Mouse (Mus musculus): ENCODE data around the gene Meiob.

Meiob gene

DNA sequence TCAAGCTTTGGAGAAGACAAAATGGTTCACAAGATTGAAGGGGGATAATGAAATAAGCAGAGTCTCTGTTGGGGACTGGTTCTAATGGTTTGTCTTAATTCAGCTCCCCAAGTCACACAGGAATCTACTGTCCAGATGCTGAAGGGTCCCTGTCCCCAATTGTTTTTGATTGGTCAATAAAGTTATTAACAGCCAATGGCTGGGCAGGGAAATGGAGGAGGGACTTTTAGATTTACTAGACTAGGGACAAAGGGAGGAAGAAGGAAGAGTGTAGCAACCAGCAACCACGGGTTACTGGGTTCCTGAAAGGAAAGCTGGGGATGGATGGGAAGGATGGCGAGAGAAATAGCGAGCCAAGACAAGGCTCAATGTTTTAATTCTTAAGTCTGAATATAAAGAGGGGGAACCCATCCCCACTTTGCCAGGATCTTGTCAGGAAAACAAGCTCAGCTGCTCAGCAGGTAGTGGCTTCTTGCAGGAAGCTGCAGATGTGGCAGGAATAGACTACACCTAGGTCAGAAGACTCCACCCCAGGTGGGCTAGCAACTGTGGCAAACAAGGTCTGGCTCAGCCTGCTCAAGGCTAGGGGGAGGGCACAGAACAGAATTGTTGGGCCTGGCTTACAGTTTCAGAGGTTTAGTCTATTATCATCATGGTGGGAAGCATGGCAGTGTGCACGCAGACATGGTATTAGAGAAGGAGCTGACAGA is 69.8 kb downstream of the Meiob start:
- in situ Hi-C loops (cut with MboI, MseI) = no loop called here

DNA sequence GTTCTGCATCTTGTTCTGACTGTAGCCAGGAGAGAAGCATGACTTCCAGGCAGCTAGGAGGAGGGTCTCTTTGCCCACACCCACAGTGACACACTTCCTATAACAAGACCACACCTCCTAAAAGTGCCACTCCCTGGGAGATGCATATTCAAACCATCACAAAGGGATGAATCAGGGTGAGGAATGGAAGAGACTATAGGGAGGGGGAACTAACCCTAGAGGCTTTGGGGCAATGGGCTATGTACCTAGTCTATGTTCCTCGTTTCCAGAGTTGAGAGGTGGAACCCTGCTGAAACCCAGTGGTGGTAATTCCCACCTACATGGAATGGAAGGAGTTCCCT is 70.3 kb downstream of the Meiob start:
- in situ Hi-C loops (cut with MboI, MseI) = no loop called here

DNA sequence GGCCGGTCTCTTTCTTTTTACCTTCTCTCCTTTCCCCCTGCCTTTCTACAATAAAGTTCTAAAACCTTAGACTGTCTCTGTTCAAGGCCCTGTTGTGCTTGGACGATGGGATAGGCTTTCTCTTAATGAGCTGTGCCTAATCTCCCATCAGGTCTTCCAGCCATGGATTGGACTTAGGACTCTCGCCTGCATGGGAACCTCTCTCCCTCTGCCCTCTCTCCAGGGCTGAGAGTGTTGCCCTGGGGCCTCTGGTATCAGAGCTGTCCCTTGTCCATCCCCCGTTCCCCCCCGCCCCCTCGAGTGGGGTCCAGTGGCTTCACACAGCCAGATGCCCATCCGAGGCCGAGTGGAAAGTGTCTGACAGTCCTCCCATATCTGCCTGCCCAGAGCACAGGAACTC is 70.9 kb downstream of the Meiob start:
- in situ Hi-C loops (cut with MboI, MseI) = no loop called here

DNA sequence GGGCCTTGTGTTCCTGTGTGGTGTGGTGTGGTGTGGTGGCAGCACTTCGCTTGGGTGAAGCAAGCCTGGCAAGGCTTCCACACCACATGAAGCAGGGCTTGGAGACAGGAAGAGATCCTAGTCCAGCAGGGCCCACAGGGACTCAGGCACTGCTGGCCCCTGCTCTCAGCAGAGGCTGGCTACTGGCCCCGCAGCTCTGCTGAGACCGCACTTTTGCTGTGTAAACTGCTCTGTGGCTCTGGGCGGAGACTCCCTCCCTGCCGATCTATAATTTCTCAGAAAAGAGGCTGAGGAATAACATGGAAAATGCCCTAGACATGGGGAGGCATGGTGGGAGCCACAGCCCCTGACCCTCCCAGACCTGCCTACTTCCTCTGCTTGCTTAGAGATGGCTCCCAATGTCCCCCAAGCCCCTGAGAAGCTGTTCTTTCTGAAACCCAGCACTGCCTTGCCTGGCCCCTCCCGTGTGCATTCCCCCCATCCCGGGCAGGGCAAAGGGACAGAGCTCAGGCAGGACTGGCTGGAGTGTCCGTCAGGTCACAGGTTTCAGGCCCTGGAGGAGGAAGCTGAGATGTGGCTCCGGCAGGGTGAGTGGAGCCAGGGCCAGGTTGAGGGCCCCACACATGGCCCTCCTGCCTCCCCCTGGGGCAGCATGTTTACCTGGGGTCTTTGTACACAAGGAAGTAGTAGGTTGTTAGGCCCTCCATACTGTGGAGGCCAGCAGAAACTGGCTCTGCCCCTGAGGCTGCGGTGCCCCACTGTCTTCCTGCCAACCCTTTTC is 73.4 kb downstream of the Meiob start:
- in situ Hi-C loops (cut with MboI, MseI) = no loop called here

DNA sequence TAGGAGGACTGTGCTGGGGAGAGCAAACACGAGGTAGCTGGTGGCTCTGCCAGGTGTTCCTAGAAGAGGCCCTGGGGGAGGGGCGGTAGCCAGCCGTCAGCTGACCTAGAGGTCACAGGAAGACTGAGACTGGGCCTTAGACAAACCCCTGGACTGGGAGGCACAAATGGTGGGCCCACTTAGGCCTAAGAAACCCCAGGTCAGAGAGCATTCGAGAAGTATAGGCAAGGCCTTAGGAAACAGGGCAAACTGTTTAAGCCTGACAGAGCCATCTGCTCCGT is 74.0 kb downstream of the Meiob start:
- in situ Hi-C loops (cut with MboI, MseI) = no loop called here

DNA sequence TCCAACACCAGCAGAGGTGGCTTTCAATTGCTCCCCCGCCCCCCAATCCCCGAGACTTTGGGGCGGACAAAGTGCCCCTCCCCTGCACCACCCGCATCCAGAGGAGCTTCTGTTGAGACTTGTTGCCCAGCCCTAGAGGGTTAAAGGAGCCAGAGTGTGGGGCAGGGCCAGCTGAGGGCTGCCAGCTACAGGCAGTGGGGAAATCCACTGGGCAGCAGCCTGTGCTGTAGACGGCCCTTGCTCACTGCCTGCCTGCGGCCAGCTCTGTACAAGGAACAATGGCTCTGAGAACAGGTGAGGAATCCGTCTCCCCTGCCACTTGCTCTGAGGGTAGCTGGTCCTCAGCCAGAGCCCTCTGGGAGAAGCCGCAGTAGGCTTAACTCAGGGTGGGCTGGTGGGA is 74.4 kb downstream of the Meiob start:
- in situ Hi-C loops (cut with MboI, MseI) = no loop called here

DNA sequence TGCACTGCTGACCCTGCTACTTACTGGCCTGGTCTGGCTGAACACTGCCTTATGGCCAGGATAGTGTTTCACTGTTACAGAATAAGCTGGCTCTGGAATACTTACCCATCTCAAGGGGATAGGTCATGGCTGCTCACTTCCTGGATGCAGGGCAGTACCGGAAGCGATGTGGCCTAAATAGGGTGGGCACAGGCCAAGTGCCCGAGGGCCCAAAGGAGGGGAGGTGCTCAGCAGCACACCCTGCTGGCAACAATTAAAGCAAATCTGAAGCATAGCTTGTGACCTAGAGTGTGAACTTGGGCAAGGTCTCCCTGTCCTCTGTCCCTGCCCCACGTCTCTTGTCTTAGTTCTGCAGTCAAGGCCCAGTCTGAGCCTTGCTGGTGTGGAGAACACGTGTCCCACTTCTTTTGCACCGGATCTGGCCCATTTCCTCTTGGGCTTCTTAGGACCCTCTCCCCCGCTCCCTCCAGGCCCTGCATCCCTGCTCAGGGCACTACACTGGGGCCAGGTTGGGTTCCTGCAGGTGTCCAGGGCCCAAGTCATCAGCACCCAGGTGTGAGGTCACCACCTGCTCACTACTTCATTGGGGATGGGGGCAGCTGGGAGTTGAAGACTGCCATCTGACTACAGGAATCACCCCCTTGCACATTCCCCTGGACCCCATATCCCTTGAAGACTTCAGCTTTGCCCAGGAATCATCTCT is 77.8 kb downstream of the Meiob start:
- in situ Hi-C loops (cut with MboI, MseI) = no loop called here

DNA sequence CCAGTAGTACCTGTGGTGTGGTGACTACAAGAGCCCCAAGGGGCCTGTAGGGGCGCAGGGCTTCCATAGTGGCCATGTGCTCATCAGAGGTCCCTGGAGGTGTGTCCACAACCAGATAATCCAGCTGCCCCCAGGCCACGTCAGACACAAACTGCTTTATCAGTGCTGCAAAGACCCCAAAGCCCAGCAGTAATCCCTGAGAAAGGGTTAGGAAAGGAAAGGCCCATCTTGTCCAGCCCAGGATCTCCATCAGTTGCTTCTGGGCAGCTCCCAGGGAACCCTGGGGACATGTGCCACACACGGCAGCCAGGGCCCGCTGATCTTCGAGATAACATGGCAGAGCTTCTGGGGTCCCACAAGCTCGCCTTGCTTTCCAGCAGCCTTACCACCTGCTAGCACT is 80.3 kb downstream of the Meiob start:
- in situ Hi-C loops (cut with MboI, MseI) = no loop called here

DNA sequence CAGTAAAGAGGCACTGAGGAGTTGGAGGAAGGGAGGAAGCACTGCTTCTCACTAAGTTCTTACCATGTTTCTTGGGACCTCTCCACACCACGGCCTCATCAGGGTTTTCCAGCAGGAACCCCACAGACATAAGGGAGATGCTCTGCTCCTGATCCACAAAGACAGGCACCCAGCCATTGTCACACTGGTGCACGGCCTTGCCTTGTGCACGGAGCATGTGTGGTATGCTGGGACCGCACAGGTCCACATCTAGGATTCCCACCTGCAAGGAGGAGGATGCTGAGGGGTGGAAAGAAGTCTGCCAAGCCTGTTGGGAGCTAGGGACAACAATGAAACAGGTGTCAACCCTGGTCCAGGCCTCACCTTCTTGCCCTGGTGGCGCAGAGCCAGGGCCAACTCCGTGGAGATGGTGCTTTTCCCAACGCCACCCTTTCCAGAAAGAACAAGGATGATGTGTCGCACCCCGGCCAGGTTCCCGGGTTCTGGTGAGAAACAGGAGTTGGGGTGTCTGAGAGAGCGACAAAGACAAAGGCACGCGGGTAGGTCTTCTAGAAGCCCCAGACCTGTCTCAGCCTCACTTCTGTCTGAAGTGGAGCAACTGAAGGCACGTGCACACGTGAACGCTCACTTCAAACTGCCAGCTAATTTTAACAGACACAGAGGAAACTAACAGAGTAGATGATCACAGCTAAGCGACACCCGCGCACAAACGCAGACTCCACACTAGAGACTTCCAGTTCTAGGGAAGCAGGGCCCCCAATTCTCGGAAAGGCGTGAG is 81.5 kb downstream of the Meiob start:
- in situ Hi-C loops (cut with MboI, MseI) = no loop called here

DNA sequence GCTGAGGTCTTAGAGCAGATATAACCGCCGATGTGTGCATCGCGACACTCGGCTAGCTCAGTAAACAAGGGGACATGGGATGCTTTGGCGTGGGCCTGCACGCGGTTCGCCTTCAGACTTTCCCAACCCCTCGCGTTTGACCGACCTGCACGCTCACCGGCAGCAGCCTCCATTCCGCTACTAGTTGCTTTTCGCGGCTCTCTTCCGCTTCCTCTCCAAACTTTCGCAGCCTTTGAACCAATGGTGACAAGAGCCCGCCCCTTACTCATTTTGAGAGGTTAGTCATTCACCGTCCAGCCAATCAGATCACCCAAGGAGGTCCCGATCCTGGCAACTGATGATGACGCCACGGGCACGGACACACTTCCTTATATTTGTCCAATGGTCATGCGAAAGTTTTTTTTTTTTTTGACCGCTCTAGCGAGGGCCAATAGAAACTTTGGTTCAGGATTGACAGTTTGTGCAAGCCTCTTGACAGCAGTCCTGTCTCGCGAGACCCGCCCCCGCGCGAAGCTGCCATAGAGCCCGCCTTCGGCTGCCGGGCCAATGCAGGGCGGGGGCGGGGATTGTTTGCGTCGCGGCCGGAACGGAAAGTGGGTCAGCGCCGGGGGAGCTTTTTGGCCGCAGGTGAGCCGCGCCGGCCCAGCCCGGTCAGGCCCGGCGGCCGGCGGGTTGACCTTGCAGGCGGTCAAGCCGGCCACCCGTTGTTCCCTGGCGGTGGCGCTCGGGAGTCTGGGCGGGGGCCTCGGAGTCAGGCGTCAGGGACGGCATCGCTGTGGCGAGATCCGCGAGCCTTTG is 82.2 kb downstream of the Meiob start, which contains the start of the genes Nubp2 and Spsb3:
Gene Nubp2, minus strand, starts transcription at position 216 of the 798 bp plus-strand sequence.
Gene Spsb3, plus strand, starts transcription at position 510 of the 798 bp plus-strand sequence.
- in situ Hi-C loops (cut with MboI, MseI) = no loop called here

DNA sequence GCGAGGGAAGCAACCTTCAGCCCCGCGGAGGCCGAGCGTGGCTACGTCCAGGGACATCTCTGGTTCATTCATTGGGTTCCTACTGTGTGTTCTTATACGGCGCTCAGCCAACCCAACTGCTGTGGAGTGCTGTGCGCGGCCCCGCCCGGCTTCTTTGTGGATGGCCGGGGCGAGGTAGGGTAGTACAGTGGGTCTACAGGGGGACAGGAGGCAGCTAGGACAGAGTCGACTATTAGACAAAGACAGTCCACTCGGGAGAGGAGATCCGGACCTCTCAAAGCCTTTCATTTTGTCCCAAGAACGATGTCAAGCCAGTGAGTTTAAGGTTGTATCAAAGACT is 82.8 kb downstream of the Meiob start:
- in situ Hi-C loops (cut with MboI, MseI) = no loop called here

DNA sequence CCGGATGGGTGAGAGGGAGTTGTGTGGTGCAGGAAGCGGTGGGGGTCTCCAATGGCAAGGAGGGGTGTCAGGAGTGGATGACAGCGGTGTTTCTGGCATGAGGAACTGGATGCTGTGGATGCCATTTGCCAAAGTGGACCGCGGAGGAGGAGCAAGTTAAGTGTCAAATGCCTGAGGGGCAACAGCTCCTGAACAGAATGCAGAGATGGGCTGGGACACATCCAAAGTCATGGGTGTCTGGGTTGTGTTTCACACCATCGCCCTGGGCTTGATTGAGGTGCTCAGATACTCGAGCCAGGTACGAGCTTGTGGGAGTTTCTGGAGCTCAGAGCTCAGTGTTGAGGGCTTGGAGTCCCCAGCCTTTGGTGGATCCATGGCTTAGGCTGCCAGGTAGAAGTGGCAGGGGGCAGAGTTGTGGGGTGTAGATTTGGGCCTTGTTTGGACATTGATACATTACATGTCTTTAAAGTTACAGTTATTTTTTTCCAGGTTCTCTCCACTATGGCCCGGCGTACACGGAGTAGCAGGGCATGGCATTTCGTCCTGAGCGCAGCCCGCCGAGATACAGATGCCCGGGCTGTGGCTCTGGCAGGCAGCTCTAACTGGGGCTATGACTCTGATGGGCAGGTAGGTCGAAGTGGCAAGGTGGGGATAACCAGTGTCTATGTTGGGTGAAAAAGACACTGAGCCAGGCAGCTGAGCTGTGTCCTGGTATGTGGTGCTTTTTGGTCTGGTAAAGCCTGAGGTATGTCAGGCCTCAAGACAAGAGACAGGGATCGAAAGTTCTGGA is 83.4 kb downstream of the Meiob start:
- in situ Hi-C loops (cut with MboI, MseI) = no loop called here

DNA sequence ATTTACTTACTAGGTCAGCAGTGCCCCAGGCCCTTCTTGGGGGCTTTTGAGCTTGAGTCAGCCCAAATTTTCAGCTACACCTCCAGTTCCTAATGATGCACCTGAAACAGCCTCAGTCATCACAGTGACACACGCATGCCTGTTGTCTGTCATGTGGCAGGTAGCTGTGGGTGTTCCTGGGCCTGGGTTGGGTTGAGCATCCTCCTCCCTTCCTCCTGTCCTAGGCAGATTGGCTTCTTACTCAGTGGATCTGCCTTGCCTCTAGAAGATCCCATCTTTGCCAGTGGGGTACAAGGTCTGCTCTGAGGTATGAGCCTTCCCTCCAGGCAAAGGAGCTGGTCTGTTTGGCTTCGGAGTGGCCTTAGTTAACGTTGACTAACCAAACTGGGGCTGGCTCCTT is 84.8 kb downstream of the Meiob start:
- in situ Hi-C loops (cut with MboI, MseI) = no loop called here
